Mouse (Mus musculus): Measurements from ENCODE around the gene Trir.

Gene Trir

DNA sequence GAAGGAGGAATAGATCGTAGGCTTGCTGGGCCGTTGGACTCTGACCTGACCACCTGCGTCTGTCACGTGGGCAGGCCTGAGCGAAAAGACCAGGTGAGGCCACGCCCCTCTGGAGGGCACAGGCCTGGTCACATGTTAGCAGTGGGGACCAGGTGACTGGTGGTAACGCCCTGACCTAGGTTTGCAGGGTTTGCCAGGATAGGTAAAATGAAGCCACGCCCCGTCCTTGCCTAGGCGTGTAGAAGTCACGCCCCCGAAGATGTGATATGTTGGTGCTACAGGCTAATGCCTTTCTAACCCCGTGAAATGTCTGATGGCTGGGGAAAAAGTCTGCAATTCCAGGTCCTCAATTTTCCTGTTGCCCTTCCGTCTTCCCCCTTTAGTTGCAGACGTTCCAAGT, 35.8 kb upstream of the Trir start:
- in situ Hi-C loops (cut with MboI, MseI) = no loop called here

DNA sequence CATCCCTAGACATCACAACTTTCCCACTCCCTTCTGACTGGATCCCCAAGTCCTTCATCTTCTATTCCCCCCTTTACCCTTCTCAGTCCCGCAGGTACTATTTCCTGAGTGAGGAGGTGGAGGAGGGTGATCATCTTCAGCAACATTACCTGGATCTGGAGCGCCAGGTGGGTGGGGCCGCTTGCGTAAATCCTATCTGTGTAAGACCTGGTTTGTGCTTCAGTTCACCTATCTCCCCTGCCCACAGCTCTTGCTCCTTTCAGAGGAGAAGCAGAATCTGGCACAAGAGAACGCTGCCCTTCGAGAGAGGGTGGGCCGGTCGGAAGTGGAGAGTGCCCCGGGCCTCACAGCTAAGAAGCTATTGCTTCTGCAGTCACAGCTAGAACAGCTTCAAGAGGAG, 32.2 kb upstream of the Trir start:
- in situ Hi-C loops (cut with MboI, MseI) = no loop called here

- in situ Hi-C loops (cut with MboI, MseI) = no loop called here
Measured at GRCm38 (mm10) chr8:84995680-84996079, 30.9 kb upstream of the Trir start.

- in situ Hi-C loops (cut with MboI, MseI) = no loop called here
Measured at GRCm38 (mm10) chr8:84996978-84997377, 29.6 kb upstream of the Trir start.

DNA sequence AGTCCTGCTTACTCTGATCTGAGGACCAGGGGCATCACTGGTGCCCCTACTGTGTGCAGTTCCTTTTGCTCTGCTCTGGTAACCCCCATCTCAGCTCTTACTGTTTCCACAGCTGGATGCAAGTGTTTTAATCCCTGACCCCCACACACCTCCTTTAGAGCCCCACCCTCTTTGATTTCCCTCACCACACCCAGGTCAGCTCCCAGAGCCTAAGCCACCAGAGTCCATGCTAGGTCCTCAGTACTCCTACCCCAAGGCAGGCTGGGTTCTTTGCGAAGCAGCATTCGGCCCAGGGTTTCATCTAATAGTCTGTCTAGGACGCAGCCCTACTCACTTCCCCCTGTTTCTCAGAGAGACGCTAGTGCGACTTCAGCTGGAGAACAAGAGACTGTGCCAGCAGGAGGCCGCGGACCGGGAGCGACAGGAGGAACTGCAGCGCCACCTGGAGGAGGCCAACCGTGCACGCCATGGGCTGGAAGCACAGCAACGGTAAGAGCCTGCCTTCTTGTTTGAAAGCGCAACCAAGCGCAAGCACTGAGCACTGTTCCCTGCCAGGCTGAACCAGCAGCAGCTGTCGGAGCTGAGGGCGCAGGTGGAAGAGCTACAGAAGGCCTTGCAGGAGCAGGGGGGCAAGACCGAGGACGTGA, 28.9 kb upstream of the Trir start:
- in situ Hi-C loops (cut with MboI, MseI) = no loop called here

DNA sequence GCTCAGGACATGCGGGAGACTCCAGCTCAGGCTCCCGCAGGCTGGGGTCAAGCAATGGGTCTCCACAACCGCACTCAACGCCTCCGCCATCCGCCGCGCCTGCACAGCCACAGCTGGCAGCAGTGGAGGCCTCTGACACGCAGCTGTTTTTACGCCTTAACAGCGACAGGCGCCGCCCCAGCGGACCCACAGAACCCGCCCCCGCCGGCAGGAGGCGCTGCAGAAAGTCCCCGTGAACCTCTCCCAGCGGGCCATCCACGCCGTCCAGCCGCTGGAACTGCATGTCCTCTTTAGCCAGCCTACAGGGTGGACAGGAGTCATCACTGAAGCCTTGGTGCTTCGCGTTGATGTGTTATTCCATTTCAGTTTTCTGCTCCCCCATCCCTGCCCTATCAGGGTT, 18.9 kb upstream of the Trir start:
- in situ Hi-C loops (cut with MboI, MseI) = no loop called here

DNA sequence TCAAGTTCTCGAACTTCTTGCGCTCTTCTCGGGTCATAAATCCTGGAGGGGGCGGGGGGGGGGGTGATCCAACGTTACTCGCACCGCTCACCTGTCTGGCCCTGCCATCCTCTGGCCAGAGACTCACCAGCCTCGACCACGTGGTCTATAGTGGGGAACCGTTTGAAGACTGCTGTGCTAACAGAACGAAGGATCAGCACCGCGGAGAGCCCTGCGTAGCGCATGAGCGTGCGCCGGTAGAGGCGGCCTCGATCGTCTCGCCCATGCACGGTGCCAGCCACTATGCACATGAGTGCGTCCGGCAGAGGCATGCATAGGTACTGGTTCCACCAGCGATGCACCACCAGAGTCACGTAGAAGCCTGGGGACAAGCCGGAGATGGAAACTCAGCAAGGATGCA, 15.4 kb upstream of the Trir start:
- in situ Hi-C loops (cut with MboI, MseI) = no loop called here

- in situ Hi-C loops (cut with MboI, MseI) = no loop called here
Measured at GRCm38 (mm10) chr8:85013230-85013840, 13.3 kb upstream of the Trir start.

DNA sequence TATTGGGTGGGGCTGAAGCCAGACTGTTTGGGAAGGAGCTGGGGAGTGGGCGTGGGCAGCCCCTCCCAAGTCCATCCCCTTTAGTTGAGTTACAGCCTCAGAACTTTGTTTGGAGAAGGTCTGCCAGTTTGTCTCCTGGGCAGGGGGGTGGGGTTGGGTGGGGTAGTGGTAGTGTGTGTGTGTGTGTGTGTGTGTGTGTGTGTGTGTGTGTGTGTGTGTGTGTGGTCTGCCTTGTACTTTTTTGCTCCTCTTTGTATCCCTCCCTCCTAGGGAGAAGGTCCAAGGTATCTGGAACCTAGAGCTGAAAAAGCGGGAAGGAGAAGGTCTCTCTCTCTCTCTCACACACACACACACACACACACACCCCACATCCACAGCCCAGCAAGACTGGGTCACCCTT, 12.2 kb upstream of the Trir start, which contains the start of gene Best2:
TSS of gene Best2 (minus strand) at position 101 of the 400 bp plus-strand sequence.
- in situ Hi-C loops (cut with MboI, MseI) = no loop called here

- in situ Hi-C loops (cut with MboI, MseI) = no loop called here
Measured at GRCm38 (mm10) chr8:85016724-85017123, 9.9 kb upstream of the Trir start.

GRCm38 (mm10) chr8:85017209-85017608, 9.4 kb upstream of the Trir start:
- in situ Hi-C loops (cut with MboI, MseI) = no loop called here

- in situ Hi-C loops (cut with MboI, MseI) = no loop called here
Measured at GRCm38 (mm10) chr8:85021514-85022055, 5.0 kb upstream of the Trir start.

DNA sequence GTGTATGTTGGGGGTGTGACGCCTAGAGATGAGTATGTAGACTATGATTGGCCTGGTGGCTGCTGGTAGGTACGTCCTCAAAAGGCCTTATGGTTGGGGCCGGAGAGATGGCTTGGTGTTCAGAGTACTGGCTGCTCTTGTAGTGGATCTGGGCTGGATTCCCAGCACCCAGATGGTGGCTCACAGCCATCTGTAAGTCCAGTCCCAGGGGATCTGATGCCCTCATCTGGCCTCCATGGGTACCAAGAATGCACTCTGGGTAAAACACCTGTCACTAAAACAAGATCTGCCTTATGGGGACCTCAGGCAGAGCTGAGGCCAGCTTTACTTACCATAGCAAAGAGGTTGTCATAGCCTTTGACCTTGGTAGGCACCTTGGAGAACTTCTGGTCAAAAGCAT, 2.8 kb upstream of the Trir start:
- in situ Hi-C loops (cut with MboI, MseI) = no loop called here

DNA sequence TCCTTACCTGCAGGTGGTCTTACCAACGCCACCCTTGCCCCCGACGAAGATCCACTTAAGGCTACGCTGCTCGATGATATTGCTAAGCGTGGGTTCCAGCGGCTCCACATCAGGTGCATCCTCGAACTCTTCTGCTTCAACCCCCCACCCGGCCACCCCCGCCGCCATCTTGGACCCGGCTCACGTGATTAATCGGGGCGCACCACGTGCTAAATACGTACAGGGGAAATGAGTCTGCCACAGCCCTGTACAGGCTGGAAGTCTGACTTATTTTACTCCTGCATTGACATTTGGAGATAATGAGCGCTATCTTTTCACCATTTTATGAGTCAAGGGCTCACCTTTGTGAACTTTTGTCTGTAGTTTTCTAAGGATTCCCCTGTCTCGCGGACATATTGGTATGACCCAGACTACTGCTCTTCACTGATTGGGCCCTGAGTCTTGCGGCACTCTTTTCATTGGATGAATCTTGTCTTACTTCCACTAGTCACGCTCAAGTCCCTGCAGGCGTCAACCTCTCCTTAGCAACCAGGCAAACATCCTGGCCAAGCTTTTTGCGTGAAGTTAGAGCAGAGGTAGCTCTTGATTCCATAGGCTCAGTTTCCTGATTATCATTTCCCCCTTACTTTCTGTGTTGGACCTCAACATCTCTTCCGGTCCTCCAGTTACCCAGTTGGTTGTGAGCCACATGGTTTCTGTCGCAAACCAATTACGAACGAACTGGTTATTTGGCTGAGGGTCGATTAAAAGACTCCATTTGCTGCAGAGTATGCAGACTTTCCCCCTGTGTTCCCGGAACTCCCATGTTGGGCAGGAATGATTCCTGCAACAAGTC, 1.3 kb upstream of the Trir start, which contains the start of gene Asna1:
TSS of gene Asna1 (minus strand) at position 184 of the 835 bp plus-strand sequence.
- in situ Hi-C loops (cut with MboI, MseI) = no loop called here

GRCm38 (mm10) chr8:85027516-85027855, 863 bp downstream of the Trir start:
- in situ Hi-C loops (cut with MboI, MseI) = no loop called here

GRCm38 (mm10) chr8:85027922-85028321, 1.3 kb downstream of the Trir start:
- in situ Hi-C loops (cut with MboI, MseI) = no loop called here

GRCm38 (mm10) chr8:85029271-85029670, 2.6 kb downstream of the Trir start:
- in situ Hi-C loops (cut with MboI, MseI) = no loop called here

- in situ Hi-C loops (cut with MboI, MseI) = no loop called here
Measured at GRCm38 (mm10) chr8:85032622-85033311, 6.1 kb downstream of the Trir start.

DNA sequence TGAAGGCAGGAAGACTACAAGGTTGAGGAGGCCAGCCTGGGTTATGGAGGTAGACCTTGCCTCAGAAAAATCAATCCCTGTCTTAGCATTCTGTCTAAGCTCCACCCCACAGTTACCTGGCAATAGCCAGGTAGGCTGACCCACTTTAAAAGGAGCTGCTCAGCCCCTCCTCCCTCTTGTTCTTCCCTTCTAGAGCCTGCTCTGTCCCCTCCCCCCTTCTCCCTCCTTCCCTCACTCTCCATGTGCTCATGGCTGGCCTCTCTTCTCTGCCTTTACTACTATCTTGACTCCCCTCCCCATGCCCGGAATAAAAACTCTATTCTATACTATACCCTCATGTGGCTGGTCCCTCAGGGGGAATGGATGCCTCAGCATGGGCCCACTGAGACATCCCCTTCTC, 7.2 kb downstream of the Trir start:
- in situ Hi-C loops (cut with MboI, MseI) = no loop called here

GRCm38 (mm10) chr8:85034764-85035163, 8.1 kb downstream of the Trir start:
- in situ Hi-C loops (cut with MboI, MseI) = no loop called here

- in situ Hi-C loops (cut with MboI, MseI) = no loop called here
Measured at GRCm38 (mm10) chr8:85035165-85035727, 8.6 kb downstream of the Trir start.

Measured in T-helper 2 cell (primary cell).